Mouse (Mus musculus) mouse embryonic stem cell (cell line): ENCODE measurements around the gene Grap2.

Source experiments
- in situ Hi-C, 2 experiments: fragments of 300-500 bp; cut with MboI; formaldehyde crosslinking; loops; 1 replicate in 1 of 2; 3 replicates in 1 of 2; pipeline ENCODE4 v1.14.3; 2019 to 2020; ENCODE audit warnings: low sequenced_read_pairs in 2 of 2, low pct_unique_long_range_greater_than_20kb in 1 of 2, mixed read lengths in 1 of 2; ENCODE audit not compliant: unreplicated experiment in 1 of 2

The Grap2 gene

GRCm38 (mm10) chr15:80694125-80694910 is 121.9 kb downstream of the Grap2 start:
- in situ Hi-C loops, result loop anchor here (10.0 kb wide), 2 partner anchors 60 to 400 kb away; no protein-coding TSS in a partner anchor

GRCm38 (mm10) chr15:80697564-80697963 is 125.2 kb downstream of the Grap2 start:
- in situ Hi-C loops, result loop anchor here (10.0 kb wide), 2 partner anchors 63 to 403 kb away; no protein-coding TSS in a partner anchor

GRCm38 (mm10) chr15:80701481-80702257 is 129.3 kb downstream of the Grap2 start:
- in situ Hi-C loops, result loop anchor here in 1 of 2 experiments (25.0 kb wide), 1 partner anchor 589 kb away; no protein-coding TSS in a partner anchor
